Mouse (Mus musculus): ENCODE results near the gene Bnip1.
A peak's percentile ranks its signal among the peaks of the same experiment; 100 is the strongest.

Gene Bnip1

DNA sequence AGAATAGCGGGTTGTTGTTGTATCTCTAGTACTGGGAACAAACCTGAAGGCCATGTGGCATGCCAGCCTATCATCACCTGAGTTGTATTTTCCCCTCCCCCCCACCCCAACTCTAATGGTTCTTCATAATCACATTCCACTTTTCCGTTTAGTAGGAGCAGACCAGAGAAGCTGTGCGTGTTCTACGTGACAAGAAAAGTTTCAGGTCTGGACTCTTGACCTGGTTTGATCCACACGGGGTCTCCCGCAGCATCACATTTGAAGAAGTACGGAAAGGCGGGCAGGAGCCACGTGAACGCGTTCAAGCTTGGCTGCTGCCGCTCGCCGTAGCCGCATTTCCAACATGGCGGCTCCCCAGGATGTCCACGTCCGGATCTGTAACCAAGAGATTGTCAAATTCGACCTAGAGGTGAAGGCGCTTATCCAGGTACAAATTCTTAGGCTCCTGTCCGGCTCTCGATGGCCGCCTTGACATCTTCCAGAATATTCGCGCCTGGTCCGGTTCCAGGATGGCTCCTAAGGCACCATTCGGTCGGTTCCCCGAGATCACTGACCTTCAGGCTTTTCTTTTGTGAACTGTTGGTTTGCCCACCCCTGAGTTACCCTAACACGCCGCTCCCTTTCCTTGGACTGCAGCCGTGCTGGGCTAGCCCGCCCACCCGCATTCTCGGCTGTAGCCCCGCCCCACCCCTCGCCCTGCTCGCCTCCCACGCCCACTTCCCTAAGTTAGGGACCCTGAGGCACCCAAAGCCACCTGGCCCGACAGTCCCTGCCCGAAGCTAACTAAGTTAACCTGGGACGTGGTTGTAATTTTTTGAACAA, at the start of gene Bnip1:
Bnip1 (plus strand) TSS at position 317 of the 822 bp plus-strand sequence.
- peak; percentile 58 for DNase-seq (ENCODE audit: low read depth)

DNA sequence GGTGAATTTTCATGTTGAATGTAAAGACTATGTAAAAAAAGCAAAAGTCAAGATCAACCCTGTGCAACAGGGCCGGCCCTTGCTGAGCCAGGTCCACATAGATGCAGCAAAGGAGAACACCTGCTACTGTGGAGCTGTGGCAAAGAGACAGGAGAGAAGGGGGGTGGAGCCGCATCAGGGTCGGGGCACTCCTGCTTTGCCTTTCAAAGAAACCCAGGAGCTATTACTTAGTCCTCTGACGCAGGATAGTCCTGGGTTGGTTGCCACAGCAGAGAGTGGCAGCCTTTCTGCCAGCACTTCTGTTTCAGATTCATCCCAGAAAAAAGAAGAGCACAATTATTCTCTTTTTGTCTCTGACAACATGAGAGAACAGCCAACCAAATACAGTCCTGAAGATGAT, 38.3 kb upstream of the Bnip1 start:
- no peak for DNase-seq (ENCODE audit: low read depth)

DNA sequence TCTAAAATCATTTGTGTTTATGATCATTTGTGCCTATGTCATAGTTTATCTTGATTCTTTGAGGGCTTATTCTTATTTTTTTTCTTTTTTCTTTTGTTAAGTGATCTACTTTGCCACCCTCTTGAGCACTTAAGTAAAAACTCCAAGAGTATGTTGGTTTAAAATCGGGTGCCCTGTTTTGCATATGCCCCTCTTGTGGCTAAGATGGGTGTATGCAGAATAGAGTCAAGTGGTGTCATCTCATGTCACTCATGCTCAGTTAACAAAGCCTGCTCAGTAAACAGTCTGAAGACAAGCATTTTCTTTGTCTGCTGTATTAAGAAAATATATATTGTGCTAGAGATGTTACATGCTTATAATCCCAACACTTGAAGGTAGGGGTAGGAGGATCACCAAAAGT, 37.6 kb upstream of the Bnip1 start:
- no peak for DNase-seq (ENCODE audit: low read depth)

DNA sequence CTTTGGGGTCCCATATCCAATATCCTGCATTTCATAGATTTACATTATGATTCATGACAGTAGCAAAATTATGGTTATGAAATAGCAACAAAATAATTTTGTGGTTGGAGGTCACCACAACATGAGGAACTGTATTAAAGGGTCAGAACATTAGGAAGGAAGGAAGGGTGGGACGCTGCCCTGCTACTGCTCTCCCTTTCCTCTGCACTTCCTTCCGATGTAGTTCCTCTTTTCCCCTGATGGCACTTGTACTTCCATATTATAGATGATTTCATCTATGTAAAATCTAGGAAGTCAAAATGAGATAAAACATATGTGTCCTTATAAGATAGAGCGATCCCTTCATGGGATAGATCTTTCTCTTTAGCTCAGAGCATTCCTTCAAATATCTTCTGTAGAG, 30.9 kb upstream of the Bnip1 start:
- no peak for DNase-seq (ENCODE audit: low read depth)

DNA sequence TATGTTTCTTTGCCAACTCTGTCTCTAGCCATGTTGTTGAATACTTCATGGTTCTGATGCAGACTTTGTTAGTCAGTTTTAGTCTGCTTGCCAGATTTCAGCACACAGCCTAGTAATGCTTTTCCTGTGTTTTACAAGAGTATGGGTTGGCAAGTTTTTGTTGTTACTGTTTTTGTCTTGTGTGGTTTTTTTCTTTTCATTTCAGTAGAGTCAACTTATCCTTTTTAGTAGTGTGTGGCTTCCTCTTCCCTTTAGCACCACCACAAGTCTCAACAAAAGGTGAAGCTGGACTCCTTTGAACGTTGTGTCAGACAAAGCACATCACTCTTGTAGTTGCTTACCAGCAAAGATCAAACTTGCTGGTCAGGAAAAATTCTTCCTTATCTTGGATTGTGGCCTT, 28.6 kb upstream of the Bnip1 start:
- DNase-seq (ENCODE audit: low read depth) = no peak

DNA sequence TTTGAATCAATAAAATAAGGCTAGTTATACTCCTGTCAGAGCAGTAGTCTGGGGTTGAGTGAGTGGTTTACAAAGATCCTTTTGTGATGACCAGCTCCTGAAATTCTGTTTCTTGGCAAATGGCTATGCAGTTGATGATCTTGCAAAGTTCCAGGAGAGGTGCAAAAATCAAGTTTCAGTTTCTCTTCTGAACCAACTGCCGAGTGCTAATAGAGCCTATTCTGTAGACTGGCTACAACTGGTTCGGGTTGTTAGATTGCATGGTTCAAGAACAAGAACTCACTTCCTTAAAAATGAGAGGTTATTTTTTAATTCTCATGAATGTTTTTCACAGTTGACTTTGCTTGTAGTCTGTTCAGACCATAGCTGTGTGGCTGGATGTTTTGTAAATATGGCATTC, 27.4 kb upstream of the Bnip1 start:
- DNase-seq (ENCODE audit: low read depth) = no peak

DNA sequence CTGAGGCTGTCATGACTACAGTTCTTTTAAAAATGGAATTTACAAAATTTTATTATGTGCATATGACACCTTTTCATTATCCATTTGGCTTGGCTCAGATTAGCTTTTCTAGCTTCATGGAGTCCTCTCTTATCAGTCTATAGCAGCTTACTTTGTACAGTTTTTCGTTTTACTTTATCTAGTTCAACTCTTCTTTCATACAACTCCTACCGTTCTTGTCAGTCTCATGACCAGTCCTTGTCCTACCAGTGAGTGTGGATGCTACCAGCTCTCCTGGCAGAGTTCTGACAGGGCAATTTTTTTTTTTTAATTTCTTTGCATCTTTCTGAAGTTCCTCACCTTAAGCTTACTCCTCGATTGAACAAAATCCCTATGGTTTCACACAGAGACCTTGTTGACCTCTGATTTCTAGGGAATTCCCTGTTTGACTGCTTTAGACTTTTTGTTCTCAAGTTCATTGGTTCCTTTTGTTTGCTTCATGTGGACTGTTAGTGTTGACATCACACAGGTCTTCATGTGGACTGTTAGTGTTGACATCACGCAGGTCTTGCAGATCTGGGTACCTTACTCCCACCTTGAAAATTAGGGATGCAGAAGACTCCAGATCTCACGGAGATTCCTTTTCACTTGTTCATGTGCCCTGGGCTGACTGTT, 13.6 kb upstream of the Bnip1 start:
- DNase-seq (ENCODE audit: low read depth) = no peak

DNA sequence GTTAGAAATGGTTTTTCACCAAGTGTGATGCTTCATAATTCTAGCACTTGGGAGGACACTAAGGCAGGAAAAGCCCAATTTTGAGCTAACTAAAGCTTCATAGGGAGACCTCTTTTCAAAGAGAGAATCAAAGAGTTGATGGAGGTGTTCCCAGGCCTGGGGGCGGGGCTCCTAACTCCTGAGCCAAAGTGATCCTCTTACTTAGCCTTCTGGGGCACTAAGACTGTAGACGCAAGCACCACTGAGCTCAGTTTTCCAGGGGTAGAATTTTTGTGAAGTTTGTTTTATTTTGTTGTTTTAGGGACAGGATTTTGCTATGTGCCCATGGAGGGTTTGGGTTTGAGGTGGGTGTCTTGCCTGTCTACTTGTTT, 13.1 kb upstream of the Bnip1 start:
- DNase-seq (ENCODE audit: low read depth) = no peak

DNA sequence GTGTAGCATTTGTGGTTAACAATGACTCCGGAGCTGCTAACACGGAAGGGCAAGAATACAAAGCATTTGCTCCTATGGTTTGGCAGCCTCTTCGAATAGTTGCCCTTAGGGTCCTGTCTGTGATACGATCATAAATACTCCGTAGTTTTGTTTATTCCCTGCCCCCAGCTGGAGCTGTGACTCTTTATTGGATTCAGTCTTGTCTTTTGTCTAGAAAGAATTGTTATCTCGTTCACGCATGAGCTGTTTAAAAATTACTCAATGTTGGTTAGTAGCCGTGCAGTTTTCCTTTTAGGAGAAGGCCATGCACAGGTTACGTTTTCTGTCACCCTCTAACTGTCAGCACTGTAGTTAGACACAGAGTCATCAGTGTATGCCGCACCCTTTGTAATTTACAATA, 4.7 kb upstream of the Bnip1 start:
- DNase-seq (ENCODE audit: low read depth) = no peak

DNA sequence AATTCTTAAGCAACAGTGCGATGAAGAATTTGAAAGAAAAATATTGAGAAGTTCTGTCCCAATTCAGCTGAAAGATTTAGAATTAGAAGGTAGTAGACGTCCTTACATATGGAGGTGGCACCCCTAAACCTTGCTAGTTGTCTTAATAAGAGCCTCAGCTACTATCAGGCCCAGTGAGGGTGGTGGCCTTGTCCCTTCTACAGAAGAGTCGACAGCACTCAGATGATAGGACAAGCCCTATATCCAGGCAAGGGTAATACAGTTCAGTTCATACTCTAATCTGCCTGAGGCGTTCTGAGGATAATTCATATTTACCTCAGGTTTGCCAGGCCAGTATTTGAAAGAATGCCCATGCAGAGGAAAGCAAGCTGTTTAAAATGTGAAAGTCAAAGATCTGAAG, 2.9 kb upstream of the Bnip1 start:
- DNase-seq (ENCODE audit: low read depth) = no peak

DNA sequence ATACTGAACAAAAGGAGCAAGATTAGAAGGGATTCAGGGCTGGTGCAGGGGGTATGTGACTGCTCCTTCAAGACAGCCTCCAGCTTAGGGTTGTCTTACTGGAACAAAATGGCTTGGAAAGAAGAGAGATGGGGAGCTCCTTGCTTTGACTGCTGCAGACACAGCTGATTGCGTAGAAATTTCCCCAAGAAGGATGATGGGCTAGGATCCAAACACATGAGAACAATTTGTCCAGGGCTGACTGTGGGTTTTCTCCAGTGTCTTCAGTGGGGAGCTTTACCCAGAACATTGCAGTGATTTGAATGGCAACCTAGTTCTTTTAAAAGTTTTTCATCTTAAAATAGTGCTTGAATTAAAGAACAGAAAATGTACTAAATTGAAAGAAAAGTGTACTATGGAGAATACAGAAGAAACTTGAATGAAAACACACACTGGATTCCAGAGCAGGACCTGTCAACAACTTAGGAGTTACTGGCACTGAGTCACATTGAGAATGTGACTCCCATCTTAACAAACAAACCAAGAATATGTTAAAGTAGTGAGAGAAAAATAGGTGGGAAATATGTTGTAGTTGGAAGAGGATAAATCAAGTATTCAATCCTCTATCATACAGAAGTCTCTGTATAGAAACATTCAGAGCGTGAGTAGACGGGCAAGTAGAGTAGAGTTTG, 2.3 kb upstream of the Bnip1 start:
- no peak for DNase-seq (ENCODE audit: low read depth)

DNA sequence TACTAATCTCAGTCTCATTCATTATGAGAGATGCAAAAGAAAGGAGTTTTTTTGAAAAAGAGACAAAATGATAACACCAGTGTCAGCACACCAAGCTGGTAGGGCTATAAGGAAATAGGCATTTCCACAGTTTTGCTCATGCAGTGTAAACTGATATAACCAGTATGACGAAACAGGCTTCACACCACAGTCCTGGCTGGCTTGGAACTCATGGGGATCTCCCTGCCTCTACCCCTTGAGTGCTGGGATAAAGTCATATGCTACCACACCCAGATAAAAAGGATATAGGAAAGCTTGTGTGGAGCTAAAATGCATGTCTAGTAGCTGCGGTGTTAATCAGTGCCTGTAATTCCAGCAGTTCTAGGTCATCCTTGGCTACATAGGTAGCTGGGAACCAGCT, 1.4 kb upstream of the Bnip1 start:
- no peak for DNase-seq (ENCODE audit: low read depth)

DNA sequence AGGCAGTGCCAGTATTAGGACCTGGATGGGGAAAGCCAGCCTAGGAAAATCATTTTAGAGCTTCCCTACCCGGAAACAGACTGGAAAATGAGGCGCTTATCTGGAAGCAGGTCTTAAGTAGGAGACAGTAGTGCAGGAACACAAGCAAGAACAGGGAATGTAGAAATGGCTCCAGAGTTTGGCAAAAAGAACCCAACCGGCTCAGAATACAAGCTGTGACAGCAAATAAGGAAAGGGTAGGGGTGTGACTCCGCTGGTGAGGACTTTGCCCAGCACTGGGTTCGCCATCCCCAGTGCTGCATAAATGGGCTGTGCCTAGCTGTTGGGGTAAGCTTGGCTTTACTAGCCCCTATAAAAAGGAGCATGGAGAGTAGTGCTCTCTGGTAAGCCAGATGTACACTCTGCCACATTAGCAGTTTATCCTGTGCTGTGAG, 761 bp downstream of the Bnip1 start:
- DNase-seq (ENCODE audit: low read depth) = no peak

DNA sequence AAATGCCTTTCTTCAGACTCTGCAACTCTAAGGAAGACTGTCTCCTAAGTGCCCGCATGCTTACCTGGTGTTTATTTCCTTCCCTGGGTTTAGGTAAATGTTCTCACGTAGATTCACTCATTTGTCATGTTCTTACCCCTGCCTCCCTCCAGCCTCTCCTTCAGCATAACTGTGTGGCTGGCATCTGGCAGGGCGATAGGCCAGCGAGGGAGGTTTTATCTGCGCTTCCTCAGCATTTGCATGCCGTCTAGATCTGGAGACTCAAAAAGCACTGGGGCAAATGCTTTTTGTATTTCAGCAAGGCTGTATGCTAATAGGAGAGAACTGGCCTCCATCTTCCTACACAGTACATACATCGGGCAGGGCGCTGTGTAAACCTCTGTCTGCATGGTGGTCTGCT, 3.7 kb downstream of the Bnip1 start:
- no peak for DNase-seq (ENCODE audit: low read depth)

DNA sequence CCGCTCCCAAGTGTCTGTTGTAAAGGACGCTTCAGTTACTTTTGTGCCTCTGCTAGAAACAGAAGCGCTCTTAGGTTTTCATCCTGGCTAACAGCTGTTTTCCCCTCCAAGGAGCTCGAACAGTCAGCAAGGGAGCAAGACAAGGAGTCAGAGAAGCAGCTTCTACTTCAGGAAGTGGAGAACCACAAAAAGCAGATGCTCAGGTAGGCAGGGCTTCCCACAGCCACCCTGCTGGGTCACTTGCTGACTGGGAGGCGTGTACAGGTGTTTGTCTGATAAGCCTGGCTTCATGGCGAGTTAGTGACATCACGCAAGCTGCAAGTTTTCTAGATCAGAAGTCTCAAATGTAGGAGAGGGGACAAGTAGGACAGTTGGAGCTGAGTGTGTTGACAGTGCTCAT, 5.7 kb downstream of the Bnip1 start:
- no peak for DNase-seq (ENCODE audit: low read depth)

DNA sequence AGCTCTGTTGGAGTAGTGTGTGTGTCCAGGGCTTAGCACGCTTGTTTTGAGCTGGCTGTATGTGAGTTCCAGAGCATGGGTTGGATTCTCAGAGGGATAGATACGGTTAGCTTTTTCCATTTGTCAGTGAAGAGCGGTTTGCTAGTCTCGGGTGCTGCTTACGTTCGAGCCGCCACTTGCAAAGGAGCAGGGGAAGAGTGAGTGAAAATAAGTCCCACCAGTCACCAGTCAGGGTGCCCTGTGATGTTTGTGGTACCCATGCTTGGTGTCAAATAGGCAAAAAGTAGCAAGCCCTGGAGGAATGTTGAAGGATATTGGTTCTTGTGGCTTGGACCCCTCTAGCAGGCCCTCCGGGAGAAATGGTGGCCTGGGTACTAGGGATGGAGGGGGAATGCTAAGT, 8.1 kb downstream of the Bnip1 start:
- no peak for DNase-seq (ENCODE audit: low read depth)

DNA sequence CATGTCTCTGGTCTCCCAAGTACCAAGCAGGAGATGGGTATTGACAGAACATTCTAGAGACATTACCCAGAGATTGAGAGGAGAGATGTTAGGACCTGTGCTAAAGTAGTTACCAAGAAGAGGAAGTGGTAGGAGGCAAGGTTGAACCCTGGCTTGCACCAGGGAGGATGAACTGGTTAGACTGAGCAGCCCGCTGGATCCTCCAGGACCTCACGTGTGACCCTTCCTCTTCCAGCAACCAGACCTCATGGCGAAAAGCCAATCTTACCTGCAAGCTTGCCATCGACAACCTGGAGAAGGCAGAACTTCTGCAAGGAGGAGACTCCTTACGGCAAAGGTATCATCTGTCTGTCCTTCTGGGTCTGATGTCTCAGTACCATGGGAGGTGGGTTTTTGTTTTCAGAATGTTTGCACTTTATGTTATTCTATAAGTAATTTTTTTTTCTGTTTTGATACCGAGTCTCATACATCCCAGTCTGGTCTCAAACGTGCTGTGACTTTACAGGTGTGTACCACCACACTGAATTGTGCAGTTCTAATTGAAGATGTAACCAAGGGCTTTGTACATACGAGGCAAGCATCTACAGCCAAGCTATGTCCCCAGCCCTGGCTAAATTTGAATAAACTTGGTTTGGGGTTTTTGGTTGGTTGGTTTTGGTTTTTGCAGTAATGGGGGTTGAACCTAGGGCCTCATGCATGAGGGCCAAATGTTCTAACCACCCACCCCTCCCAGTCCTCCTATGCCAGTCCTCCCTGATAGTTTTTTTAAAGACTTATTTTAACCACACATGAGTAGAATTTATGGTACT, 8.8 kb downstream of the Bnip1 start:
- no peak for DNase-seq (ENCODE audit: low read depth)

DNA sequence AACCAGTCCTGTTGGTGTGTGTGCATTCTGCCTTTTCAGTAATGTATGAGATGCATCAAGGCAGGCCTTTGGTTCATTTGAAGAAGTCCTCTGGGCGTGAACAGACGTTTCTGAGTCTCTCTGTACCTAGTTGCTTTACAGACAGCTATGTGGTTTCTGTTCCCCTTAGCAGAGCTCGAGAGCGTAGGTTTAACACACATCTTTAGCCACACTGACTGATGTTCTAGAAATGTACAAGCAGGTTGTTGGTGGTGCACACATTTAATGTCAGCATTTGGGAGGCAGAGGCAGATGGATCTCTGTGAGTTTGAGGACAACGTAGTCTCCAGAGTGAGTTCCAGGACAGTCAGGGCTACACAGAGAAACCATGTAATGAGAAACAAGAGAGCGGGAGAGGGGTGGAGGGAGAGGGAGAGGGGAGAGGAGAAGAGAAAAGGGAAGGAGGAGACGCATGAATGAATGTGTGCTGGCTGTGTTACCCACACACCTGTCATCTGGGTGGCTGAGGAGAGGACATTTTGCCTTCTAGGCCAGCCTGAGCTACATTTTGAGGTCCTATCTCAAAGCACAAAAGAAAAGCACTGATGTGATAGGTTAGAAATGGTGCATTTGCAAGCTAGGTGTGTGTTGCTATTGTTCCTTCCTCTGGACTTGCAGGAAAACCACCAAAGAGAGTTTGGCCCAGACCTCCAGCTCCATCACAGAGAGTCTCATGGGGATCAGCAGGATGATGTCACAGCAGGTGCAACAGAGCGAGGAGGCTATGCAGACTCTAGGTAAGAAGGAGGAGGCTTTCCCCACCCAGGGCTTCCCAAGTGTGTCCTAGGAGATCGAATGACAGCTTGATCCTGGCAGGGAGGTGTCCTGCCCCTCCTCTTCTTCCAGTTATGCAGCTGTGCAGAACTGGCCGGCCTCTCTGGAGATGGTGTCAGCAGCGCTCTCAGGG, 9.7 kb downstream of the Bnip1 start:
- DNase-seq (ENCODE audit: low read depth) = no peak

DNA sequence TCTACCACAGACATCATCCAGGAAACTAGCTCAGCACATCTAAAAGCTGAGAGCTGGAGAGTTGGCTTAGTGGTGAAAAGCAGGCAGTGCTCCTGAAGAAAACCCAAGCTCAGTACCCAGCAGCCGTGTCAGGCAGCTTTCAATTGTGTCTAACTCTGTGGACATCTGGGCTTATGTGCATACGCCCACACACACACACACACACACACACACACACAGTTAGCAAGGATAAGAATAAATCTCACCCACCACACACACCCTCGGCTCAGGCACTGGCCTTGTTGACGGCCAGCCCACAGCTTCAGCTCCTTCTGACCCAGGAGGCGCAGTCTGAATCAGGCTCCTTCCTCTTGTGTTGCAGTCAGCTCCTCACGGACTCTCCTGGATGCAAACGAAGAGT, 10.7 kb downstream of the Bnip1 start:
- DNase-seq (ENCODE audit: low read depth) = no peak

DNA sequence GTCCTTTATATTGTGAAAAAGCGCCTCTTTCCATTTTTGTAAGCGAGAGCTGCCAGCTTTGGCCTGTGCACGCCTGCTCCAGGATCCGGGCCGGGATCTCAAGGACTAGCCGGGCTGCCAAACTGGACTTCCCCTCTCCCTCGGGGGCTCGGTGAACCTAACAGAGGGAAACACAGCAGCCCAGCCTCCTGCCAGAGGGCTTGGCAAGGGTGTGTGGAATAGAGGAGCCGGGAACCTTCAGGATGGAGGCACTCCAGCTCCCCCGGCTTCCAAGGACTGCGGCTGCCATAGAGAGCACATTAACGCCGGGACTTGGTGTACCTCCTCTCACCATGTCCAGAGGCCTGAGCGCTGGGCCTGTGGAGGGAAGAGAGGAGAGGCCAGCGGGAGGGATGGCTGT, 11.2 kb downstream of the Bnip1 start:
- DNase-seq (ENCODE audit: low read depth) = no peak

DNA sequence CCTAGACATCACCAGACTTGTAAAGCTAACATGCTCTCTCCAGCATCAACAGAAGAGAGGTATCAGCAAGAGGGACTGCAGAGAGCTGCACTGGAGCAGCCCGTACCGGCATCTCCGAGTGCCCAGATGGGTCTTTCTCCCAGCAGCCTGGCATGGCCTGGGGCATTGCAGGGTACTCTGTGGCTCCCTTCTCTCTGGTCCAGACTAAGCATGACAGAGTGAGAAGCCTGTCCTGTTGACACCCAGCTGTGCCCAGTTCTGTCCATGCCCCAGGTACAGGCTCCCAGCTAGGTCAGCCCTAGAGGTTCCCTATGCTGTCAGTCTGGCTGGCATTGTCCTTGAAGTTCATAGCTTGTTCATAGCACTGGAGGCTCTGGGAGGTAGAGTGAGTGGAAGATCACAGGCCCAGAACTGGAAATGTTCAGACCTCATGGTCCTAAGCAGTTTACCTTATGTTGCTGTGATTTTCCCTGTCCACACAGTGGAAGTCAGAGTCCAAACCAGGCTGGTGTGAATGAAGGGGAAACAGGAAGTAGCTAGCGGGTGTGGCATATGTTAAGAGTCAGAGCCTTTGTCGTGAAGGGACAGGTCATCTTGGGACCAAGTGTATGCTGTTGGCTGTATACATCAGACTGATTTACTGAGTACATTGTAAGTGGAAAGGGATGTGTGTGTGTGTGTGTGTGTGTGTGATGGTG, 12.4 kb downstream of the Bnip1 start:
- DNase-seq (ENCODE audit: low read depth) = no peak

All from c-Kit-positive CD71-negative TER-119-negative erythroid progenitor cells, embryonic 14.5 days (primary cell).